Mouse (Mus musculus) stomach, embryonic 16.5 days (tissue): ENCODE measurements around the gene Lrrc8c. TPM values are rescaled to one million over a fixed set of nuclear protein-coding genes. Genes with fewer than 3 reads are reported as not detected.

Experiments used
- ATAC-seq: fragments of 200-750 bp; cut with Nextera tagmentation; 2 replicates; pipeline ENCODE4 v1.8.0; 2017; ENCODE audit warnings: moderate number of reproducible peaks, moderate TSS enrichment; ENCODE audit not compliant: insufficient read depth, low FRiP score
- H3K27ac ChIP-seq: fragments of 300-500 bp; sonication (generic); 2 replicates; pipeline ENCODE4 v1.5.1; 2014; ENCODE audit warnings: low read length
- H3K27me3 ChIP-seq: fragments of 300-500 bp; sonication (generic); 2 replicates; pipeline ENCODE4 v1.6.1; 2014; ENCODE audit warnings: low read length, control low read depth, mixed read lengths; ENCODE audit not compliant: control insufficient read depth, insufficient read depth
- H3K36me3 ChIP-seq: fragments of 300-500 bp; sonication (generic); 2 replicates; pipeline ENCODE4 v1.6.1; 2014; ENCODE audit warnings: low read length; ENCODE audit not compliant: control insufficient read depth, insufficient read depth
- H3K4me1 ChIP-seq: fragments of 300-500 bp; sonication (generic); 2 replicates; pipeline ENCODE4 v1.6.1; 2014; ENCODE audit warnings: low read length, control low read depth, mixed read lengths; ENCODE audit not compliant: control insufficient read depth, insufficient read depth
- H3K4me2 ChIP-seq: fragments of 300-500 bp; sonication (generic); 2 replicates; pipeline ENCODE4 v1.6.1; 2014; ENCODE audit warnings: low read depth, low read length, mixed read lengths
- H3K4me3 ChIP-seq: fragments of 300-500 bp; sonication (generic); replicated peaks from 2 replicates; pipeline ENCODE4 v1.5.1; 2014; ENCODE audit warnings: mild to moderate bottlenecking, low read length
- H3K9ac ChIP-seq: fragments of 300-500 bp; sonication (generic); 2 replicates; pipeline ENCODE4 v1.6.1; 2014; ENCODE audit warnings: low read length
- H3K9me3 ChIP-seq: fragments of 300-500 bp; sonication (generic); replicated peaks from 2 replicates; pipeline ENCODE4 v1.6.1; 2016; ENCODE audit warnings: low read length, control low read depth; ENCODE audit not compliant: control insufficient read depth
- WGBS: fragments of 180-500 bp; shearing (Covaris S2); extraction: QIAGEN DNeasy Blood & Tissue Kit; methylation state at CpG from one replicate; pipeline ENCODE4 v1.1.7; 2014; 5-methylcytosine and 5-hydroxymethylcytosine counted together
- polyA plus RNA-seq: library from polyadenylated mRNA; unstranded; fragments of >200 nt; fragmentation: Nextera tagmentation; extraction: Ambion mirVana; gene quantifications from 2 replicates; pipeline ENCODE4 v1.2.1, GENCODE M21; 2015

The Lrrc8c gene
- polyA plus RNA-seq, 1 experiment from 2014 or later, result 14.8 TPM

DNA sequence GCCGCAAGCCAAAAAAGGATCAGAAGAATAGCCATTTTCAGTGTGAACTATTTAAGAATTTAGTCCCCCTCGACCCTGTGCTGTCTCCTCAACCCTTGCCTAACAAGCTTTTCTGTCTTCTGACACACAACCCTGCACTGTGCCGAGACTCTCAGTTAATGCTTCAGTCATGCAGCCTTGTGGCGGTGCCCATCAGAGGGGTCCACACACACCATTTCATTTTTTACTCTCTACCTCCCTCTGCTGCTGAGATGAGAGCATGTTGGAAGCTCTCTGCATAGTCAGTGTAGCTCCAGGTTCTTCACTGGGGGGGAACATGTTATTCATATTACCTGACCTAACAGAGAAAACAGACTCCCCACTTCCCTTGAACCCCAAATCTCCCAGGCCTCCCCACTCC, 27.8 kb upstream of the Lrrc8c start:
- Histone ChIP-seq H3K4me1 (peaks cover 11% of the 10 kb centered on the region; the same call in 1 of the 2 replicates), H3K9me3 (no peaks in the 10 kb centered on the region), H3K9ac (no peak overlapping the region), H3K27ac (no peak overlapping the region), H3K27me3 (no peaks in the 10 kb centered on the region), H3K36me3 (no peaks in the 10 kb centered on the region), H3K4me2 (no peak overlapping the region), H3K4me3 (no peak overlapping the region)
- 60% methylated on average over 4 of the region's 4 CpGs for WGBS
- no peak for ATAC-seq

DNA sequence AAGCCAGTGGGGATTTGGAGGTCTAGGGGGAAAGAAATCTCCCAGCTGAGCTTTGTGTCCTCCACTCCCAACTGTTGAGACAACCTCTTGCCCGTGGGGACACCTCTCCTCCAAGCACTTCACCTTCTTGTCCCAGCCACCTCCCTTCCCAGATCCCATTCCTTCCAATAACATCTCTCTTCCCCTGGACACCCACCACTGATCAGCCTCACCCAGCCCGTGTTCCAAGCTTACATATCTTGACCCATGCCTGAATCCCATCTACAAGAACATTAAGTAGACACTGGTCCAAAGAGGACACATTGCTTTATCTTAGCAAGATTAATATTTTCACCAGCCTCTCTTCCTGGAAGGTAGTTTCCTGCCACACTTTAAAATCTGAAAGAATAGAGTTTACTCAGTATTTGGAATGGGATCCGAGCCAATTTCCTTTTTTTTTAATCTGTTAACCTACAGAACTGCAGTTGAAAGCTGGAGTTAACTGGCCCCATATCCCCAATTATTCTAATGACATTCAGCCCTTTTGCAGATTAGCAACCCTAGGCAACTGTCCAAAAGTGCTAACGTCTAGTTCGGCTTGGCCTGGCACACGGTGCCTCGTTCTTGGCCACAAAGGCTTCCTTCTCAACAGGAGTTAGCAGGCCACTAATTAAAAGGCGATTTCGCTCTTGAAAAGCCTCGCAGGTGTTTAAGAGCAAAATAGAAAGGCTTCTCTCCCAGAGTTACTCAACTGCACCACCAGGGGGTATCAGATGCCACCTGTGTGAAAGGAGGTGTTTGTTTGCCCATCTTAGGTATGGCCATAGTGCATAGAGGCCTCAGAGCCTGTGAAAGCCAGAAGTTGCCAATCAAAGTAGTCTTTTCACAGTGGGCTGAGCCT, 26.6 kb upstream of the Lrrc8c start:
- no peaks in the 10 kb centered on the region for H3K27me3 ChIP-seq
- WGBS, result 44% methylated on average over 10 of the region's 10 CpGs
- H3K4me3 ChIP-seq, result no peak overlapping the region
- H3K4me1 ChIP-seq, result peaks cover 11% of the 10 kb centered on the region; the same call in 1 of the 2 replicates
- no peak for ATAC-seq
- H3K27ac ChIP-seq, result no peak overlapping the region
- H3K9me3 ChIP-seq, result no peaks in the 10 kb centered on the region
- no peak overlapping the region for H3K4me2 ChIP-seq
- H3K9ac ChIP-seq, result no peak overlapping the region
- no peaks in the 10 kb centered on the region for H3K36me3 ChIP-seq

DNA sequence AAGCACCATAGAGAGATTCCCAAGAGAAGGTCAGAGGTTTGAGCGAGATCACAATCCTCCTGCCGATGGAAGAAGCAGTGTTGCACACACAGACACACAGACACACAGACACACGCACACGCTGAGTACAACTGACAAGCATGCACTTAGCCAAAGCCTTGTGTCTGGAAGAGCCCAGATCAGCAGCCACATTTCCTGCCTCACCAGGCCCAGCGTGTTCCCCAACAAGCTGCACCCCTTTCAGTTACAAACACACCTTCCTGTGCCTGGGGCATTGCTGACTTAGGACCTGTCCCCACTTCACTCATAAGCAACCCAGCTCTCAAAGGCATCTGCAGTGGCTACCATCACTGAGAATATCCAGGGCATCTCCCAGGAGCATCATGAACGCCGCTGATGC, 25.8 kb upstream of the Lrrc8c start:
- Histone ChIP-seq H3K27me3 (no peaks in the 10 kb centered on the region), H3K9me3 (no peaks in the 10 kb centered on the region), H3K9ac (no peak overlapping the region), H3K4me2 (no peak overlapping the region), H3K4me3 (no peak overlapping the region), H3K27ac (no peak overlapping the region), H3K4me1 (peaks cover 11% of the 10 kb centered on the region; the same call in 1 of the 2 replicates), H3K36me3 (no peaks in the 10 kb centered on the region)
- 86% methylated on average over 7 of the region's 7 CpGs for WGBS
- ATAC-seq, result no peak

DNA sequence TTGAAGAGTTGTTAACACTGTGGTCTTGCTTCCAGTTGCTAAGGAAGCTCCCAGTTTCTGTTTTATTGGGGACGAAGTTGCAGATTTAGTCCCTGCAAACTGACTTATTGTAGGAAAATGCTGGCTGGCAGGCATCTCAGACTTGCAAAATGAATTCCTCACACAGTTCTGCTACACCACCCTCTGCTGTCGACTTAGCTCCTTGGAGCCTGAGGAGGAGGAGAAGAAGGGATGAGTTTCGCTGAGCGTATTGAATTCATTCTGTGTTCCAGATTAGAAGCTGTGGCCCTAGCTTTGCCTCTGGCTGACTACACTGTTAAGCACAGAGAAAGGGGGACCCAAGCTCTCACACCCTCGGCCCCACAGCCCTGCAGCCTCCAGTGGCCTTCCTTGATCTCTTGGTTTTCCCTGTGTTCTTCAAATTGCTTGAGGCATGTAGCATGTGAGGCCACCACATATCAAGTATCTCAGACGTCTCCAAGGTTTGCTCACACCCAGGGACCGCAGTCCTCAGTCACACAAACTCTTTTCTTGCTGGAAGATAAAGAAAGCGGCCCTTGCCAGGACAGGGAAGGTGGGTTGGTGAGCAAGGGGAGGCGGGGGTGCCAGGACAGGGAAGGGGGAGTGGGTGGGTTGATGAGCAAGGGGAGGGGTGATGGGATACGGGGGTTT, 24.8 kb upstream of the Lrrc8c start:
- Histone ChIP-seq H3K4me1 (peaks cover 11% of the 10 kb centered on the region; the same call in 1 of the 2 replicates), H3K27ac (no peak overlapping the region), H3K4me2 (no peak overlapping the region), H3K9me3 (no peaks in the 10 kb centered on the region), H3K27me3 (no peaks in the 10 kb centered on the region), H3K4me3 (no peak overlapping the region), H3K36me3 (no peaks in the 10 kb centered on the region), H3K9ac (no peak overlapping the region)
- WGBS, result 54% methylated on average over 10 of the region's 10 CpGs
- no peak for ATAC-seq

DNA sequence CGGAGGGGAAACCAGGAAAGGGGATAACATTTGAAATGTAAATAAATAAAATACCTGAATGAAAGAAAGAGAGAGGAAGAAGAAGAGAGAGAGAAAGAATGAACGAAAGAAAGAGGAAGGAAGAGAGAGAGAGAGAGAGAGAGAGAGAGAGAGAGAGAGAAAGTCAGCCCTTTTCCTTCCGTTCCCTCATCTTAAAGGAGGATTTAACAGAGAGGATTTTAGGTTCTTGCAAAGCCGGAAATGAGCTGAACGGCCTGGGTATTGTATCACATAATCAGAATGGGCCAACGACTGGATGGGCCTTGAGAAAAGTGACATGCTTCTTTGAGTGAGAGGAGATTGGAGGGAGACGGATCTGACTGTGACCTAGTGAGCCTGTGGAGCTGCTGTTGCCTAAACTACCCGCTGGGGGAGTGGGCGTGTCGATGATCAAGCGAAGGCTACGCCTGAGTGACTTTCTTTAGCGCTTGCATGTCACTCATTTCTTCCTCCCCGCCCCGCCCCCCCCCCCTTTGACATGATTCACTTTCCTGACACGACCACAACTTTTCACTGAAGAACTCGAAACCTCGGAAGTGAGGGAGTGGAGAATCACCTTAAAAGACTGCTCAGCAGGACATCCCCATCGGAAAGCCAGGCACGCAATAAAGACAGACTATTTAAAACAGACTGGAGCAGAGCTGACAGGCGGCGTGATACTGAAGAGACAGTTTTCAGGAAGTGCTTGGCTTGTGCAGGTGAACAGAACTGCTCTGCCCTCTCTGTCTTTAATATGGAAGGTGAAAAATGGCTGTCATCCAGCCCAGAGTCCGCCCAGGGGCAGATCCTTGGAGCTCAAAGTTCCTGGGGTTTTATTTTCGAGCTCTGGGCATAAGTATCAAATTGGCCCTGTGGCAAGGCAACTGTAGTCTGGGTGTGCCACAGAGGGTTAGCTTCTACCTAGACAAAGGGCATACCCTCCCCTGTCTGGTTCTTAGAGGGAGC, 24.0 kb upstream of the Lrrc8c start:
- no peaks in the 10 kb centered on the region for H3K27me3 ChIP-seq
- peak overlapping the region; percentile 67 for H3K9ac ChIP-seq
- H3K36me3 ChIP-seq, result no peaks in the 10 kb centered on the region
- no peak overlapping the region for H3K27ac ChIP-seq
- H3K4me3 ChIP-seq, result peak overlapping the region; percentile 35
- 11% methylated on average over 22 of the region's 24 CpGs for WGBS
- H3K9me3 ChIP-seq, result no peaks in the 10 kb centered on the region
- peak overlapping the region; percentile 55 for H3K4me2 ChIP-seq
- peak; percentile 76; the same call in 1 of the 2 replicates for ATAC-seq
- peaks cover 11% of the 10 kb centered on the region; the same call in 1 of the 2 replicates for H3K4me1 ChIP-seq

DNA sequence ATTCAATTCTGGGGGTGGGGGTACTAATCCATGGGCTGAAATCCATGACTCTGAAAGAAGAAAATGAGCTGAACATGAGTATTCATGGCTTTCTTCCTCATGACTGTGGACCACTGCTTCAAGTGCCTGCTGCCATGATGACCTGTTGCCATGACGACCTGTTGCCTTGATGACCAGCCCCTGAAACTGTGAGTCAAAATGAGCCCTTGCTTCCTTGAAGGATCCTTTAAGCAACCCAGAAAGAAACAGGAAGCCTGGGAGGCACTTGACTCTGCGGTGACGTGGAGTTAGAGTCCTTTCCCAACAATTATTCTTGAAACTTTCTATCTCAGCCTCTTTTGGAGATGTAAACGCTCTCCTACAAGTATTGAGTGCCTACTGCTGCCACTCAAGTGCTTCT, 23.1 kb upstream of the Lrrc8c start:
- peaks cover 11% of the 10 kb centered on the region; the same call in 1 of the 2 replicates for H3K4me1 ChIP-seq
- H3K27ac ChIP-seq, result no peak overlapping the region
- 86% methylated on average over 4 of the region's 4 CpGs for WGBS
- H3K36me3 ChIP-seq, result no peaks in the 10 kb centered on the region
- no peaks in the 10 kb centered on the region for H3K27me3 ChIP-seq
- no peaks in the 10 kb centered on the region for H3K9me3 ChIP-seq
- ATAC-seq, result no peak
- no peak overlapping the region for H3K4me2 ChIP-seq
- H3K4me3 ChIP-seq, result no peak overlapping the region
- no peak overlapping the region for H3K9ac ChIP-seq

DNA sequence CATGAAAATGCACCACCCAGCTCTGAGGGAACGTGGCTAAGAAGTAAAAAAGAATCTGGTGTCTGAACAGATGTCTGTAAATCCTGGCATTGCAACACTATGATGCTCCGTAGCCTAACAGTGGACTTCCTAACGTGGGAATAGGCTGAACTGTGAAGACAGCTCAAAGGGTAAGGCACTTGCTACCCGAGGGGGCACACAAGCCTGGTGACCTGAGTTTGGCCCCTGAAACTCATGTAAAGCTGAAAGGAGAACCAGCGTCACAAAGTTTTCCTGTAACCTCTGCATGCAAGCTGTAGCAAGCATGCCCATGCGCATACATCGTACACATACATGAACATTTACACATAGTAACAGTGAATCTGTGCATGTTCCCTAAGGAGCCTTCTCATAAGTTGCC, 22.6 kb upstream of the Lrrc8c start:
- Histone ChIP-seq H3K4me3 (no peak overlapping the region), H3K27me3 (no peaks in the 10 kb centered on the region), H3K4me2 (no peak overlapping the region), H3K9ac (no peak overlapping the region), H3K9me3 (no peaks in the 10 kb centered on the region), H3K36me3 (no peaks in the 10 kb centered on the region), H3K27ac (no peak overlapping the region), H3K4me1 (peaks cover 11% of the 10 kb centered on the region; the same call in 1 of the 2 replicates)
- 85% methylated on average over 7 of the region's 7 CpGs for WGBS
- no peak for ATAC-seq

DNA sequence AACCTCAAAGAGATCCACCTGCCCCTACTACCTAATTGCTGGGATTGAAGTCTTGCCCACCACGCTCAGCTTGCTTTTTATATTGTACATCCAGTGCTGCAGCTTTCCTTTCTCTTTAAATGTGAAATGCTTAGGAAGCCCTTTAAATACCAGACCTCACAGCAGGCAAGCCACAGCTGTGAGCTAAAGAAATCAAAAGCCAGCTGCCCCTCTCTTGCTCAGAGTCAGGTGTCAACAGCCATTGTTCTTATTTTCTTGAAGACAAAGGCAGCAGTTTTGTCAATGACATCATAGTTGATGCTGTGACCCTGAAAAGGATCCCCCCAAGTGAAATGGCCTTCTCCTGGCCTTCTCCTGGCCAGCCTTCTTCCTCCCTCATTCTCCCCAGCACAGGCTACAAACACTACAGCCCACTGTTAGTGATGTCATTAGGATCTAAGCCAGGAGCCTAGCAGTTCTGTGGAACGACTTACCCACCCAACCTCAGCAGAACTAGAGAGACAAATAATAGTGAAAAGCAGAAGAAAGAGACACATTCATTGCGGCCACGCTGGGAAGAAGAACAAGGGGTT, 20.7 kb upstream of the Lrrc8c start:
- no peak; the same call in 1 of the 2 replicates for ATAC-seq
- Histone ChIP-seq H3K9ac (no peak overlapping the region), H3K27ac (no peak overlapping the region), H3K27me3 (no peaks in the 10 kb centered on the region), H3K36me3 (no peaks in the 10 kb centered on the region), H3K4me1 (peaks cover 6% of the 10 kb centered on the region; the same call in 1 of the 2 replicates), H3K4me2 (no peak overlapping the region), H3K9me3 (no peaks in the 10 kb centered on the region), H3K4me3 (no peak overlapping the region)
- 59% methylated on average over 4 of the region's 4 CpGs for WGBS
